Mouse (Mus musculus) cortical plate, adult 2 months (tissue): ENCODE results near the gene Gabpb2.

Experiments
- CTCF ChIP-seq: fragments of 200-500 bp; IDR thresholded peaks from 2 replicates; pipeline ENCODE4 v1.5.1; 2011; ENCODE audit warnings: mild to moderate bottlenecking, control low read depth, low read length; ENCODE audit not compliant: insufficient read depth; ENCODE audit errors: extremely low read depth
- POLR2A ChIP-seq: fragments of 200-500 bp; IDR thresholded peaks from 2 replicates; pipeline ENCODE4 v1.6.1; 2011; ENCODE audit warnings: mild to moderate bottlenecking, low read length, control low read depth; ENCODE audit not compliant: insufficient read depth; ENCODE audit errors: extremely low read depth

- TF ChIP-seq CTCF (no peak), POLR2A (no peak)
Observed at GRCm38 (mm10) chr3:95140289-95140595, 77.5 kb downstream of the Gabpb2 start.
